Mouse (Mus musculus) embryo, embryonic 9.5 days (tissue): ENCODE data around the gene Ccdc150.

Source experiments
- DNase-seq: peaks from one replicate; pipeline ENCODE4 v3.0.0-alpha.2; 2017; ENCODE audit errors: extremely low spot score

Ccdc150 gene

DNA sequence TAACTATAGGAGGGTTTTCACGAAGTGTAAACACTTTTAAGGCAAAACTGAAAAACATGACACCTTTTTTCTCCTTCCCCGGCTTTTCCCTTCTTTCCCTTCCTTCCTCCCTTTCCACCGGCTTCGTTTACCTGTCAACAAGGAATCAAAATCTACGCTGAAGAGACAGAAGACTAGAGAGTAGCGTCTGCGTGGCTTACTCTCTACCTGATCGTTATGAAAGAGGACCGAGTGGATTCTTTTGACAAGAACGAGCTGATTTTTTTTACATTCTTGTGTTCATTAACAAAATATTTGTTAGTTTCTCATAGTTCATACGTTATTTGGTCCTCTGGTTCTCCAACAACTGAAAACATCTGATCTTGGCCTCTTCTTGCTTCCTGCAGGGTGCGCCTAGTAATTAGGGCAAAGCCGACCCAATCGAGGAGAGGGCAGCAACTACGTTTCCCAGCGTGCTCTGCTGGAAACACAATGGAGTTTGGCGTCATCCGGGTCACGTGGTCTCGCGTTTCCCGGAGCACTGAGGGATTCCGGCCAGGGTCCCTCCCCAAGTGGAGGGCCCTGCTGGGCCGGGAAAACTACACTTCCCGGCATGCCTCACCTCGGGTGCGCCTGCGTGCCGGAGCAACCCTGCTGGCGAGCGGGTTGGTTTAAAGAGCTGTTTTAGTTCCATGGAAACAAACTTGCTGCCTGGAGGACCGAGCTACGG, at the start of gene Ccdc150:
Gene Ccdc150 (plus strand): TSS at position 526 of the 709 bp plus-strand sequence.
- peak; percentile 91 for DNase-seq

DNA sequence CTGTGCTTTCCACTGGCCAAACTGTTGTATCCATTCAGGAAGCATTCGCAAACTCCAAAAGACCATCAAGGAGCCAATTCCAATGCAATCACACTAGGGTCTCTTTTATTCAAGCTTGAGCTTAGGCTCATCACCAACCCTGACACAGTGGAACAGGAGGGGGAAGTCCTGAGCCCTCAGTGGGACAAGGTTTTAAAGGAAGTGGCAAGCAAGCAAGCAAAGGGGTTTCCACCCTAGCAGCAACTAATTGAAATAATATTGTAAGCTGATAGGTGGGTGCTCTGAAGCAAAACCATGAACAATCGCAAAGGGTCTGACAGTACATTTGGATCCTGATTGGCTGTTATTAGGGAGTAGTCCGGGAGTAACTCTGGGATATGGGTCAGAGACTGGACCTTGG, 30.2 kb upstream of the Ccdc150 start:
- no peak for DNase-seq

DNA sequence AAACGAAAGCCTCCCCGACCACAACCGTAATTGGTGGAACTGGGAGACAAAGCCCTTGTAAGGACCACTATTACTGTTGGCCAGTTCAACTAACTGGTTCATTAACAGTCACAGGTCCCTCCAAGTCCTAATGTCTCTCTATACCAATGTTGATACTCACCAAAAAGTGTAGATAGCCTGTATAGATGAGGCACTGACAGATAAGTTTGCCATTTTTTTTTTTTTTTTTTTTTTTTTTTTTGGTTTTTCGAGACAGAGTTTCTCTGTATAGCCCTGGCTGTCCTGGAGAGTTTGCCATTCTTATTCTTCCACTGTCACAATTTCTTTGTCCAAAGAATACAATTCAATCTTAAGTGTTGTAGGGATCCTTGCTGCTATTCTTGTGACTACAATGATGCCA, 7.8 kb upstream of the Ccdc150 start:
- no peak for DNase-seq

DNA sequence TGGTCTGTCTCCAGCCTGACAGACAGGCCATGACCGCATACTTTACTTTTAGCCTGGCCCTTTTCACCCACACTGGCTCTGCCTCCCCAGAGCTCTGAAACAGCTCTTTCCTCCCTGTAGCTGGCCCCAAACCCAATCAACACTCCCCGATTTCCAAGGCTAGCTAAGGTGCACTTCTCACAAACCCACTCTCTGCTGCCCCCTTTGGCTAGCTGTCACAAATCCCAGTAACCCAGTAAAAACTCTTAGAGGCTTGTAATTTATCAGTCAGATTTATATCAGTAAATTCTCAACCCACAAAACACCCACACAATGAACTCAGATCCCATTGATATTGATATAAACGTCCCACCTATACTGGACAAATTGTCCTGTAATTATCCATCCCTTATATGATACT, 25.1 kb downstream of the Ccdc150 start:
- DNase-seq = no peak

DNA sequence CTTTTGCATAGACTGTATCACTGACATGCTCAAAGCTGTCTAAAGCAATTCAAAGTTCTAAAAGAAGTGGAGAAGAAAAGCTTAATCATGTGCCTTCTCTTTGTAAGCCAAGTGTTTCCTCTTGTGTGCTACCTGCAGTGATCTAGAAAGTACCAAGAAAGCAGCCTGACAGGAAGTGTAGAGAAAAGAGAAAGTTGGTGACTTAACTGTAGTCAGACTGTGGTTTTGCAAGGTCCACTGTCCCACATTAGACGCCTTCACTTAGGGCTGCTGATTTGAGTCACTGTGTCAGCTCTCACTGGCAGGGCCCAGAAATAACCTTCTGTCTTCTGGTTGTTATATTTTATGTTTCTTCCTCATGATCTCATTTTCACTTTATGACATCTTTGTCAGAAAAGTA, 29.1 kb downstream of the Ccdc150 start:
- DNase-seq = no peak

DNA sequence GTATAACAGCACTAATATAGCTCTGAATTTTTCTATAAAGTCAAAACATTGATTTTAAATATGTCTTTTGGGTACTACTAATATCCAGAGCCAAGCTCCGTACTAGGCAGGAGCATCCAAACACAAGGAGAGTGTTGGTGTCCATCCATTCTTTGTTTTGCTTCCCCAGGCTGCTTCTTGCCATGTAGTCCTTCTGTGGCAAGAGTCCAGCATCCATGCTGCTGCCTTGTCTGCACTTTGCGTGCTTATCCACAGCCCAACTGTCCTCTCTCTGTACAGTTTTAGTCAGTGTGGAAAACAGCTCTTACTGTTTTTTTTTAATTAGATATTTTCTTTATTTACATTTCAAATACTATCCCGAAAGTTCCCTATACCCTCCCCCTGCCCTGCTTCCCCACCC, 30.2 kb downstream of the Ccdc150 start:
- DNase-seq = no peak

DNA sequence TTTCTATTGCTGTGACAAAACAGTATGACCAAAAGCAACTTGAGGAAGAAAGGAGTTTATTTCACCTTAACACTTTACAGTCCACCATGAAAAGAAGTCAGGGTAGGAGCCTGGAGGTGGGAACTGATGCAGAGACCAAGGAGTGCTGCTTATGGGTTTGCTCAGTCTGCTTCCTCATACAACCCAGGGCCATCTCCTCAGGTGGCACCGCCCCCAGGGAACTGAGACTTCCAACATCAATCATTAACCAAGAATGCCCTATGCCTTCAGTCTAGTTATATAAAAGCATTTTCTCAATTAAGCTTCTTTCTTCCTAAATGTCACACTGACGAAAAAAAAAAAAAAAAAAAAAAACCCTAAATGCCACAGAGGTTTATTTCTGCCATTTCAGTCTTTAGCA, 55.9 kb downstream of the Ccdc150 start:
- no peak for DNase-seq

DNA sequence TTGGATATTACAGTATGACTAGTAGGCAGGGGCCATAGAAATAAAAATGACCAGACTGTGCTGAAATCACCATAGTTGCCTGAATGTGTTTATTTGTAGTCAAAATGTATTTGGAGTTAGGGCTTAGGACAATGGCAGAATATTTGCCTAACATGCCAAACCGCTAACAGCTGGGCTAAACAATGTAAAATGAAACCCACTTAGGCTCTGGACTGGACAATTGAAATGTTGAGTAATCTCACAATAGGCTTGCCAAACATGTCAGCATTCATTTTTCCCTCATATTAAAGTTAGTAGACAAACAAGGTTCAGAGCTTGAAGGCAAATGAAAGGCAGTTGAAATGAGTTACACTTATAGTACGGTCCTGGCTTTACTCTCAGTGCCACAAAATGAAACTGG, 76.2 kb downstream of the Ccdc150 start:
- no peak for DNase-seq

DNA sequence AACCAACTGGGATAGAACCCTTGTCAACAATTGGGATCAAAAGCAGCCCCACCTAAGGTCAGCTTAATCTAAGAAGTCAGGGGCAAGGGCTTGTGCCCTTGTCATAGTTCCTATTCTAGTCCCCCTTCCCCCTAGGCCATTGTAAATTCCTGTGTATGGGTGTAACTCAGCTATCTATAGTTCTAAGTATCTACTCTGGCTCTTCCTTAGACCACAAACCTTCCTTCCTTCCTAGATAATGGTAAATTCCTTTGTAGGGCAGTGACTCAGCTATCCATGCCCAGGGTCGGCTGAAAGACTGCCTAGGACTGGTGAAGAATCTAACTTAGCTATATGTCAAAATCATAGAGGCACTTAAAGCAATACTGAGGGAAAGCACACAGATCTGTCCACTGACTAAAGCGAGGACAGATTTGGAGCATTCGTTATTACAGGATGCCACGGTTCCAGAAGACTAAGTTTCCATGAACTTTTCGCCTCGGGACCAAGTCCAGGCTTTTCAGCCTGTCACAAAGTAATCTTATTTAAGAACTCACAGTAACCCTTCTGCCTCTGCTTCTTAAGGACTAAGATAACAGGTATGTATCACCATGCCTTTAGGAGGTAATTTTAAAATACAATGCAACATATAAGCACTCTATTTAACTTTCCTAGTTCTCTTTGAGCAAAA, 77.5 kb downstream of the Ccdc150 start:
- DNase-seq = no peak

DNA sequence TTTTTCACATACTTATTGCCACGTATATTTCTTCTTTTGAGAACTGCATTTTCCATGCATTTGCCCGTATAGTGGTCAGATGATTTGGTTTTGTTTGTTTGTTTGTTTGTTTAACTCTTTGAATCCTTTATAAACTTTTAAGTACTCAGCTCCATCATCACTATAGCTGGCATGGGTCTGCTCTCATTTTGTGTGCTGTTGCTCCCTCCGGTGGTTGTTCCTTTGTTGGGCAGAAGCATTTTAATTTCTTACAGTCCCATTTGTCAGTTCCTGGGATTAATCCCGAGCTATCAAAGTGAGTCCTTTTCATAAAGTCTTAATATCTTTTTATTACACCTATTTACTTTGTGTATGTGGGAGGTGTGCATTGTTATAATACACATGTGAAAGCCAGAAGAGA, 82.5 kb downstream of the Ccdc150 start:
- peak; percentile 32 for DNase-seq

DNA sequence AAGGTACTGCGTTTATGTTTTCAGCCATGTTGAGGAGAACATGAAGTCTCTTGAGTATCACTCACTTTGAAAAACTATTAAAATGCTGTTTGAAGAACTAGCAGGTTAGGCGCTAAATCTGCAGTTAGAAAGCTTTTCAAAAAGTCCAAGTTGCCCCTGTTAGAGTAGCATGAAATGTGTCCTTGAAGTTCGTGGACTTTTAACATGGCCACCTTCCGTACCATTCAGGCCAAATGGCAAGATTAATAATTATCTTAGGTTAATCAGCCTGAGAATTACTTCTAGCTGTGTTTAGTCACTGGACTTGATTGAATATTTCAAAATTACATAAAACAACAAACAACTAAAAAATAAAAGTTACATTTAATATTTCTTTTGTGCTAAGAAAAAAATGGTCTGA, 104.3 kb downstream of the Ccdc150 start:
- no peak for DNase-seq

DNA sequence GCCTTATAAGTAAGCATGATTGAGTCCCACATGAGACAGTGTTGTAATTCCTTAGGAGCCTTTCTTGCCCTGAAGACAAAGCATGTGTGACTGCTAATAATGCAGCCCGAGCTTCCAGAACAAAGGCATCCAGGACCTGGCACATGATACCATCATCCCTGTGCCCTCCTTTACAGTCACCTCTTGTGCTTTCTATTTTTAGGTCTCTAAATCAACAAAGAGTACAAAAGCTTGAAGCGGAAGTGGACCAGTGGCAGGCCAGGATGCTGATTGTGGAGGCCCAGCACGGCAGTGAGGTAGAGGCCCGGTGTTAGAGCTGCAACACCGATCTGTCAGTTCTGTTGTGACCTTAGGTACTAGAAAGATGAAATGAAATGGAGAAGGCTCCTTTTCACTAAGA, 105.0 kb downstream of the Ccdc150 start:
- no peak for DNase-seq

DNA sequence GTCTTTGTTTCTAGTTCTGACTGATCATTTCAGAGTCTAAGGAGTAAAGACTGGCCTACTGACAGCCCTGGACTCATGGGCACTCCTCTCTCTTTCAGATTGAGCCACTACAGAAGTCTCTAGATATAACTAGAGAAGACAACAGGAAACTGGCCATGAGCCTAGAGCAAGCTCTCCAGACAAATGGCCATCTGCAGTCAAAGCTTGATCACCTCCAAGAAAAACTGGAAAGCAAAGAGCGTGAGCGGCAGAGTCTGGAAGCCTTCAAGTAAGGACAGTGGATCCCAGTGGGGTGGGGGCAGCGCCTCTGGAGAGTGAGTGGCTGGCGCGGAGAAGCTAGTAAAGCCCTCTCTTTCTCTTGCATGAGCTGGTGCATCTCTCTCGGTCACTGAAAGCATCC, 106.1 kb downstream of the Ccdc150 start:
- no peak for DNase-seq

DNA sequence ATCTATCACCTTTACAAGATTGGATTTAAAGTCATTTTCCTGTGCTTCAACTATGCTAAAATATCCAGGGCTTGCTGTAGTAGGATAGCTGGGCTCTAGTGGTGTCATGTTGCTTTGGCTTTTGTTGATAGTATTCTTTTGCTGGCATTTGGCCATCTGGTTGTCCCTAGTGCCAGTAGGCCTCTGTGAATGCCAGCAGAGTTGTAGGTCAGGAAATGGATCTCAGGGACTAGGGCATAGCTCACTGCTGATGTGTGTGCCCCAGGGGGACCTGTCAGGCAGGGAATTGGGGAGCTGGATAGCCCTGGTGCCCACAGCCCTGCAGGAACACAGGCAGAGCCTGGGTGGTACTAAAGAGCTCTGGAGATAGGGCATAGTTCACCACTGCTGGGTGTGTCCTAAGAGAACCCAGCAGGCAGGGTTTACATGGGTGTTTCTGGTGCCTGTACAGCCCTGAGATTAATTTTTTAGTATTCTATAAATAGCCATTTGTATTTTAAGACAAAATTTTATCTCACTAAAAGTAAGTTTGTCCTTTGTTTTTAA, 127.1 kb downstream of the Ccdc150 start:
- DNase-seq = no peak

DNA sequence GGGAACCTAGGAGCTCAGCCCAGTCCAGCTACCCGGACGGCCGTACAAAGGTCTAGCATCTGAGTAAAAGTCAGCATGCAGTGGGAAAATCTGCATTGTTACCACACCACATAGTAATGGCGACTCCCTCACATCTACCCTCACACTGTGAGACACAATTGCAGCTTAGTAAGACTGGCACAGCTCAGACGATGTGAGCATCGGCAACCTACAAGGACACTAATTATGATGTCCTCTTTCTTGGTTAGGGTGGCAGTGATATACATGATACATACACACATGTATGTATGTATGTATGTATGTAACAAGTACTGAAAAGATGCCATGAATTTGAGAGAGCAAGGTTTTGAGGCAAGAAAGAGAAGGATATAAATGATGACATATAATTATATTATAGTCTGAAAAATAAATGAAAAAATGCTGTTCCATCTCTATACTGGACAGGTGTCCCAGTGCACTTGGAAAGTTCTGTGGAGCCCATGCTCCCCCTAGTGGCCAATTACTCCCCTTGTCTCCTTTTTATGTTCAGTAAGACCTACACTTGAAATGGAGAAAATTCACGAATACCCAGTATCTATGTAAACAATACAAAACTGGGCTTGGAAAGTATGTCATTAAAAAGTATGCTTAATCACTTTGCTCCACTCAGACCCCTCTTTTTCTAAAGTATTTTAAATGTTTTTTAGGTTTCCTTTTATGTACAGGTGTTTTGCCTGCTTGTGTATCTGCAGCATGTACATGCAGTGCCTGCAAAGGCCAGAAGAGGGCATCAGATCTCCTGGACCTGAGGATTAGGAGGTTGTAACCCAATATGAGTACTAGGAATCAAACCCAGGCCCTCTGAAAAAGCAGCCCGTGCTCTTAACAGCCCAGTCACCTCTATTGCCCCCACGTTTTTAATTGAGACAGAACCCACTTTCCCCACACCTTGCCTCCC, 130.8 kb downstream of the Ccdc150 start:
- peak; percentile 49 for DNase-seq

DNA sequence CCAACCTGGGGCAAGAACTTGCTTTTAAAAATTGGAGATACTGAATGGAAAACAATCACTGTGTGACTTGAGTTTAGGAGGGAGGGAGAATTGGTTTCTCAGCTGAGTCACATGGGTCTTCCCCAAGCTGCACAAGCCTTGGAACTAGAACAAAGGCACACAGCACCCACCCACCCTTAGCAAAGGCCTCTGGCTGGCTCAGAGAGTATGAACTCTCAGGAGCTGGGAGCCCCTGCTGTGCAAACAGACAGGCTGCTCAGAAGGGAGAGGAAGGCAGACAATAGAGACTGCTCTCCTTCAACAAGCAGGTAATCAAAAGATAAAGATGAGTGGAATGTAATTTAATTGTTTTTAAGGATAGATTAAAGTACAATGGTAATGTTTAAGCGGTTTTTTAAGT, 133.7 kb downstream of the Ccdc150 start:
- DNase-seq = no peak

DNA sequence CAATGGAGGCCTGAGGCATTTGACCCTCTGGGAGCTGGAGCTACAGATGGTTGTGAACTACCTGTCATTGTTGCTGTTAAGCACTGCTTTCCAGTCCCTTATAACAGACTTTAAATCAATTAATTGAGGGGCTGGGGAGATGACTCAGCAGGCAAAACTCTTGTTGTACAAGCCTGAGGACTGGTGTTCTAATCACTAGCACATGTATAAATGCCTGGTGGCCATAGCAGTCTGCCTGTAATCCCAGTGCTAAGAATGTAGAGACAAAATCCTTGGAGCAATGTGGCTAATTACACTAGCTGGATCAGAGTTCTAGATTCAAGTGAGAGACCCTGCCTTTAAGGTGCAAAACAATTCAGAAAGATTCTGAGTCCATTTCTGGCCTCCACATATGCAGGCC, 152.3 kb downstream of the Ccdc150 start:
- DNase-seq = no peak
